Mouse (Mus musculus) B cell, adult 2 months (primary cell): Measurements from ENCODE around the gene Rnf207.

Experiments
- DNase-seq, 2 experiments: peaks; one replicate each; pipeline ENCODE4 v3.0.0; 2022

Gene Rnf207

GRCm38 (mm10) chr4:152270599-152270998 lies 48.2 kb downstream of the Rnf207 start:
- DNase-seq, result no peak

GRCm38 (mm10) chr4:152269967-152270366 lies 48.8 kb downstream of the Rnf207 start:
- no peak for DNase-seq

GRCm38 (mm10) chr4:152267748-152268369 lies 50.9 kb downstream of the Rnf207 start:
- DNase-seq, result no peak

- no peak for DNase-seq
Measured at GRCm38 (mm10) chr4:152266236-152266895, 52.4 kb downstream of the Rnf207 start.

GRCm38 (mm10) chr4:152265791-152266190 lies 53.0 kb downstream of the Rnf207 start:
- DNase-seq, result no peak

GRCm38 (mm10) chr4:152264867-152265568 lies 53.8 kb downstream of the Rnf207 start:
- DNase-seq, result no peak

GRCm38 (mm10) chr4:152264177-152264530 lies 54.6 kb downstream of the Rnf207 start:
- no peak for DNase-seq

- no peak for DNase-seq
Measured at GRCm38 (mm10) chr4:152263512-152264176, 55.1 kb downstream of the Rnf207 start.

- no peak for DNase-seq
Measured at GRCm38 (mm10) chr4:152263089-152263488, 55.7 kb downstream of the Rnf207 start.

GRCm38 (mm10) chr4:152262187-152262586 lies 56.6 kb downstream of the Rnf207 start:
- DNase-seq, result no peak

GRCm38 (mm10) chr4:152260451-152260850 lies 58.3 kb downstream of the Rnf207 start:
- no peak for DNase-seq

GRCm38 (mm10) chr4:152257070-152257469 lies 61.7 kb downstream of the Rnf207 start:
- no peak for DNase-seq
